Mouse (Mus musculus) bone marrow, adult 2 months (tissue): ENCODE results near the gene Rad51b. TPM values are rescaled to one million over a fixed set of nuclear protein-coding genes. Genes with fewer than 3 reads are reported as not detected.

ENCODE experiments used
- H3K27ac ChIP-seq: fragments of 200-500 bp; 2 replicates; pipeline ENCODE4 v1.5.1; 2012; ENCODE audit warnings: low read depth, mild to moderate bottlenecking, control low read depth, inconsistent platforms, low read length; ENCODE audit not compliant: control insufficient read depth, poor library complexity, insufficient read depth
- H3K4me1 ChIP-seq: fragments of 200-500 bp; 2 replicates; pipeline ENCODE4 v1.6.1; 2011; ENCODE audit warnings: low read length; ENCODE audit not compliant: control insufficient read depth, insufficient read depth
- H3K4me3 ChIP-seq: fragments of 200-500 bp; replicated peaks from 2 replicates; pipeline ENCODE3; 2011; ENCODE audit warnings: mild to moderate bottlenecking, low read depth, low read length, control low read depth; ENCODE audit not compliant: control insufficient read depth
- CTCF ChIP-seq: fragments of 200-500 bp; IDR thresholded peaks from 2 replicates; pipeline ENCODE4 v1.5.1; 2011; ENCODE audit warnings: low read length, control low read depth; ENCODE audit not compliant: control insufficient read depth, insufficient read depth
- POLR2A ChIP-seq: fragments of 200-500 bp; IDR thresholded peaks from 2 replicates; pipeline ENCODE4 v1.6.1; 2011; ENCODE audit warnings: low read depth, mild to moderate bottlenecking, control low read depth, low read length, borderline replicate concordance; ENCODE audit not compliant: control insufficient read depth
- WGBS: fragments of 180-500 bp; shearing (Covaris S2); methylation state at CpG from one replicate; pipeline ENCODE4 v1.1.7; 2018; 5-methylcytosine and 5-hydroxymethylcytosine counted together
- polyA plus RNA-seq: library from polyadenylated mRNA; stranded (reverse); fragments of >200 nt; gene quantifications from 2 replicates; pipeline ENCODE4 v1.2.4, GENCODE M21; 2011; ENCODE audit warnings: low replicate concordance; ENCODE audit not compliant: missing spikeins, insufficient read depth, insufficient read length

Rad51b gene
- polyA plus RNA-seq, 1 experiment = 2.3 TPM

DNA sequence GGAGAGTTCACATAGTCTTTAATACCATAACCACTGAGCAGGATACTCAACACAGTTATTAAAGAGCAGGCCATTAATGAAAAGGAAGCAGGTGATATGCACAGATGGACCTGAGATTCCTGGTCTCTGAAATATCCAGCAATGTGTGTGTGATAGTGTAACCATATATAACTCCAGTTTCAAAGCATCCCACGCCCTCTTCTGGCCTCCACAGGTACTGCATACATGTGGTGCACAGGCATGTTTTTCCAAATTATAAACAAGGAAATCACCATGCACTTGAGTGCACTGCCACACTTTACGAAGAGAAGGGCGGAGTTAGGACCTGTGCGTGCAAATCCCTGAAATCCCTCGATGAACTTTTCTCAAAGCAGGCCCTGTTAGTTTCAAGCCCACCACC is 484.7 kb downstream of the Rad51b start:
- H3K27ac ChIP-seq = no peak overlapping the region
- TF ChIP-seq POLR2A = no peak
- 0 out of 2 replicates have a peak, but pooled peaks have one; percentile 20 for TF ChIP-seq CTCF
- H3K4me3 ChIP-seq = no peak overlapping the region
- no peaks in the 10 kb centered on the region for H3K4me1 ChIP-seq
- 83% methylated on average over 5 of the region's 5 CpGs for WGBS

GRCm38 (mm10) chr12:79782444-79783117 is 485.5 kb downstream of the Rad51b start:
- Histone ChIP-seq H3K4me1 (no peaks in the 10 kb centered on the region), H3K27ac (no peak overlapping the region), H3K4me3 (no peak overlapping the region)
- TF ChIP-seq CTCF = no peak
- TF ChIP-seq POLR2A = no peak
- WGBS = 91% methylated on average over 6 of the region's 6 CpGs

GRCm38 (mm10) chr12:79784159-79784558 is 487.1 kb downstream of the Rad51b start:
- Histone ChIP-seq H3K4me1 (no peaks in the 10 kb centered on the region), H3K4me3 (no peak overlapping the region), H3K27ac (no peak overlapping the region)
- TF ChIP-seq CTCF (no peak), POLR2A (no peak)
- WGBS = 90% methylated on average over 7 of the region's 7 CpGs

GRCm38 (mm10) chr12:79785691-79786090 is 488.6 kb downstream of the Rad51b start:
- H3K4me1 ChIP-seq = no peaks in the 10 kb centered on the region
- no peak overlapping the region for H3K27ac ChIP-seq
- WGBS = 85% methylated on average over 3 of the region's 3 CpGs
- no peak overlapping the region for H3K4me3 ChIP-seq
- TF ChIP-seq CTCF (no peak), POLR2A (no peak)

GRCm38 (mm10) chr12:79787538-79787937 is 490.5 kb downstream of the Rad51b start:
- no peaks in the 10 kb centered on the region for H3K4me1 ChIP-seq
- no peak overlapping the region for H3K27ac ChIP-seq
- TF ChIP-seq CTCF = no peak
- TF ChIP-seq POLR2A = no peak
- WGBS = 90% methylated on average over 10 of the region's 10 CpGs
- H3K4me3 ChIP-seq = no peak overlapping the region

DNA sequence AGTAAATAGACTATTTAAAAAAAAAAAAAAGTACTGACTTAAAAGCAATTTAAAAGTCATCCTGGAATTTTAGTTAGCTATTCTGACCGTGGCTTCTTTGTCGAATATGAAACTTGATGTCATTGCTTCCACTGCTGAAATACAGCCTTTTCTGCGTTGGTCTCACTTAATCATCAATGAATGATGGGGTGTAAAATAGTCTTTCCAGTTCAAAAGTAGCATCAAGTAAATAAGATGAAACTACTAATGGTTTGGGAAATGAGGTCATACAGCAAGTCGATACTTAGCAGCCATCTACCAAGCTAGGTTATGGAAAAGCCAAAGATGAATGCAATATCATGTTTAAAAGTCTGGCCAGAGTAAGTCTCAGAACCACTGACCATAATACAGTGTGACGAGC is 491.3 kb downstream of the Rad51b start:
- WGBS = 90% methylated on average over 5 of the region's 5 CpGs
- no peak overlapping the region for H3K4me3 ChIP-seq
- no peak for TF ChIP-seq CTCF
- TF ChIP-seq POLR2A = no peak
- H3K4me1 ChIP-seq = no peaks in the 10 kb centered on the region
- H3K27ac ChIP-seq = no peak overlapping the region

DNA sequence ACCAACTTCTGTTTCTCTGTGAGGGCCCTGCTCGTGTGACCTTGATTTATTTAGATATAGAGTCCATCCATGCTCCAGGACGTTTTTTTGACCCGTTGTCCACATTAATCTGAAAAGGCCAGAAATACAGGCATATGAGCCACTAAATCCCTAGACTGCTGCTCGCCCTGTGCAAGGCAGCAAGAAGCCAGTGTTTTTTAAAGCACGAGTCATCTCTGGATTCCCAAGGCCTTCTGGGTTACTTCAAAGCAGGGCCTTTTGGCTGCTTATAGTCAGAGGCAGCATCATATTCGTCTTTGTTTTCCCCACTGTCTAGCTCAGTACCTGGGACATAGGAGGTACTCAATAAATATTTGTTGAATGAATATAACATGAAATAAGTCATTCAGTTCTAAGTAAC is 492.4 kb downstream of the Rad51b start:
- H3K4me1 ChIP-seq = no peaks in the 10 kb centered on the region; the same call in 1 of the 2 replicates
- H3K4me3 ChIP-seq = no peak overlapping the region
- no peak overlapping the region for H3K27ac ChIP-seq
- TF ChIP-seq POLR2A (no peak), CTCF (no peak)
- WGBS = 82% methylated on average over 6 of the region's 6 CpGs

DNA sequence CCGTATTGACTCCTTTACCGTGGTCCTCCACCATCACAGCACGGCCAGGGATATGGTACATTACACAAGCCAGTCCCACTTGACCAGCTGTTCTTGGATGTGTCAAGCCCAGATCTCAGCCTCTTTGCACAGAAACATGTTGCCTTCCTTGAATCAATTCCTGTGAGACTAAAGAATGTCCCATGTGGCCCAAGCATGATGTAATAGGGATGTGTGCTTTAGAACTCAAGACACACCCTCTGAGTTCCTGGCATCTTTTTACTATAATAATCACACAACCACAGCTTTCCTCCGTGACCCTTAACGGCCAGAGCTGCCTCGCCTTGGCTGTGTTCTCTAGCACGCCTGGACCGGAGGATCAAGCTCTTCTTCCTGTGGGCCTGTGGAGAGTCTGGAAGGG is 496.3 kb downstream of the Rad51b start:
- H3K27ac ChIP-seq = no peak overlapping the region
- TF ChIP-seq POLR2A (no peak), CTCF (no peak)
- H3K4me1 ChIP-seq = no peaks in the 10 kb centered on the region; the same call in 1 of the 2 replicates
- H3K4me3 ChIP-seq = no peak overlapping the region
- WGBS = 76% methylated on average over 8 of the region's 8 CpGs
